Mouse (Mus musculus): ENCODE measurements around the gene Itsn1.

DNA sequence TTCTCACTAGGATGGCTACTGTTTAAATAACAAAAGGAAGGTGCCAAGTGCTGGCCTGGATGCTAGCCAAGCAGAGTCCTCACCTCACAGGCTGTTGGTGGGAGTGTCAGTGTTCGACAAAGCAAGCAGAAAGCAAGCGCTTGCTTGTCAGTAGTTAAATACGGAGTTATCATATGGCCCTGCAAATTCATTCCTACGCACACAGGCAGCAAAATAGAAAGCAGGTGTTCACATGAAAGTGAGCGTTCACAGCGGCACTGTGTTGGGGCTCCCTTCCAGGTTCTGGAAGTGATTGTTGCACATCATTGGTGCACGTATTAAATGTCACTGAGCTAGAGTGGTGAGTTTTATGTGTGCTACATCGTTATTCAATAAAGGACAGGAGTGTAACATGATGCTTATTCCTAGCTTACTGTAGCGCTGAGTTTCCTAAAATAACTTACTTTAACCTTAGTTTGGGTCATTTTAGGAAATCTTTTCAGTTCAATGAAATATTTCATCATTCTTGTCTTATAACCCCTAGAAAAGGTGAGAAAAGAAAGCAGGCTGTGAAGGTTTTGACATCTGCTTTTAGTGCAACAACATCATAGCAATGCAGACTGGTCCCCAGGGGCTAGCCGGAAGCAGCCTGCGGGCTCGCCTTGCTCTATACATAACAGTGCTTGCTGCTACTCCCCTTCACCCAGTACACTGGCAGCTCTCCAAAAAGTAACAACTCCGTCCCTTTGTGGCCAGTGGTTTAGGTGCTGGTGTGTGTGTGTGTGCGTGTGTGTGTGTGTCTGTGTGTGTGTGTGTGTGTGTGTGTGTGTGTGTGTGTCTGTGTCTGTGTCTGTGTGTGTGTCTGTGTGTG, 17.2 kb downstream of the Itsn1 start:
- no peak for TF ChIP-seq CTCF (conservative IDR thresholded peaks at IDR 0.05; ENCODE audit: low read length)
- TF ChIP-seq NANOG (IDR thresholded peaks at IDR 0.05; ENCODE audit: borderline replicate concordance, low read length): no peak
- TF ChIP-seq POU5F1 (IDR thresholded peaks at IDR 0.05; ENCODE audit: borderline replicate concordance, low read length): no peak

Measured in E14TG2a.4 (cell line).